Mouse (Mus musculus): Measurements from ENCODE around the gene Tpr.

Tpr gene

GRCm38 (mm10) chr1:150460595-150460994 lies 68.0 kb downstream of the Tpr start:
- DNase-seq (ENCODE audit: extremely low read depth, low read depth), result no peak

- no peak for DNase-seq (ENCODE audit: extremely low read depth, low read depth)
Observed at GRCm38 (mm10) chr1:150463068-150463467, 70.4 kb downstream of the Tpr start.

GRCm38 (mm10) chr1:150463691-150464090 lies 71.1 kb downstream of the Tpr start:
- no peak for DNase-seq (ENCODE audit: extremely low read depth, low read depth)

GRCm38 (mm10) chr1:150465364-150465763 lies 72.7 kb downstream of the Tpr start:
- no peak for DNase-seq (ENCODE audit: extremely low read depth, low read depth)

GRCm38 (mm10) chr1:150466132-150466531 lies 73.5 kb downstream of the Tpr start, which contains the start of gene Prg4:
Gene Prg4, minus strand, starts transcription at chr1:150466165.
- DNase-seq (ENCODE audit: extremely low read depth, low read depth), result no peak

GRCm38 (mm10) chr1:150469992-150470391 lies 77.4 kb downstream of the Tpr start:
- DNase-seq (ENCODE audit: extremely low read depth, low read depth), result no peak

GRCm38 (mm10) chr1:150472525-150472924 lies 79.9 kb downstream of the Tpr start:
- no peak for DNase-seq (ENCODE audit: extremely low read depth, low read depth)

- DNase-seq (ENCODE audit: extremely low read depth, low read depth), result no peak
Observed at GRCm38 (mm10) chr1:150480674-150481073, 88.0 kb downstream of the Tpr start.

- DNase-seq (ENCODE audit: extremely low read depth, low read depth), result no peak
Observed at GRCm38 (mm10) chr1:150489148-150489547, 96.5 kb downstream of the Tpr start.

GRCm38 (mm10) chr1:150496626-150497302 lies 104.1 kb downstream of the Tpr start:
- no peak for DNase-seq (ENCODE audit: extremely low read depth, low read depth)

- no peak for DNase-seq (ENCODE audit: extremely low read depth, low read depth)
Observed at GRCm38 (mm10) chr1:150497690-150498089, 105.1 kb downstream of the Tpr start.

- no peak for DNase-seq (ENCODE audit: extremely low read depth, low read depth)
Observed at GRCm38 (mm10) chr1:150498177-150498576, 105.5 kb downstream of the Tpr start.

All from MEL-GATA-1-ER (cell line).